Mouse (Mus musculus) CH12.LX (cell line): ENCODE results near the gene Ncam2. TPM values are rescaled to one million over a fixed set of nuclear protein-coding genes. Genes with fewer than 3 reads are reported as not detected.

Experiments used
- DNase-seq: peaks from one replicate; pipeline ENCODE4 v3.0.0-alpha.2; 2013; ENCODE audit errors: extremely low read depth
- H3K27ac ChIP-seq: 2 replicates; pipeline ENCODE4 v1.5.1; 2012; ENCODE audit warnings: low read depth, mild to moderate bottlenecking, control low read depth, moderate library complexity; ENCODE audit not compliant: insufficient read depth
- H3K27me3 ChIP-seq: replicated peaks from 2 replicates; pipeline ENCODE3; 2012; ENCODE audit warnings: inconsistent platforms
- H3K36me3 ChIP-seq, 2 experiments: replicated peaks in 1 of 2; 2 replicates each; pipeline versions ENCODE3 to v1.6.1; 2012; ENCODE audit warnings: inconsistent platforms in 1 of 2, low read length in 1 of 2, mild to moderate bottlenecking in 1 of 2, mixed read lengths in 1 of 2, moderate library complexity in 1 of 2; ENCODE audit not compliant: control insufficient read depth in 1 of 2, insufficient read depth in 1 of 2
- H3K4me1 ChIP-seq, 2 experiments: 2 replicates each; pipeline ENCODE4 v1.6.1; 2012; ENCODE audit warnings: inconsistent platforms in 1 of 2, moderate library complexity in 1 of 2; ENCODE audit not compliant: insufficient read depth in 2 of 2, control insufficient read depth in 1 of 2
- H3K4me2 ChIP-seq: 2 replicates; pipeline ENCODE4 v1.6.1; 2012; ENCODE audit warnings: low read depth, mild to moderate bottlenecking, control low read depth; ENCODE audit not compliant: poor library complexity, insufficient read depth, severe bottlenecking
- H3K4me3 ChIP-seq, 3 experiments: fragments of 150-350 bp in 1 of 3; sonication (generic) in 1 of 3; replicated peaks in 1 of 3; 2 replicates each; pipeline versions ENCODE3 to v1.5.1; 2011 to 2012; ENCODE audit warnings: low read depth in 2 of 3, low read length in 2 of 3, mild to moderate bottlenecking in 2 of 3, moderate library complexity in 2 of 3, control low read depth in 1 of 3, improper control_type of control experiment in 1 of 3, inconsistent platforms in 1 of 3, mixed read lengths in 1 of 3; ENCODE audit not compliant: poor library complexity in 1 of 3
- H3K79me2 ChIP-seq: replicated peaks from 2 replicates; pipeline ENCODE4 v1.6.1; 2012; ENCODE audit warnings: mild to moderate bottlenecking, moderate library complexity; ENCODE audit not compliant: control insufficient read depth, poor library complexity, insufficient read depth, severe bottlenecking; ENCODE audit errors: extremely low read depth
- H3K9ac ChIP-seq: 2 replicates; pipeline ENCODE4 v1.6.1; 2012; ENCODE audit warnings: low read depth, mild to moderate bottlenecking, control low read depth, moderate library complexity; ENCODE audit not compliant: insufficient read depth
- H3K9me3 ChIP-seq: replicated peaks from 2 replicates; pipeline ENCODE3; 2012; ENCODE audit warnings: low read length, inconsistent platforms, mixed read lengths
- CHD2 ChIP-seq: IDR thresholded peaks from 2 replicates; pipeline ENCODE4 v1.6.1; 2011; ENCODE audit warnings: low read length, improper control_type of control experiment
- ELF1 ChIP-seq: IDR thresholded peaks from 2 replicates; pipeline ENCODE4 v1.6.1; 2014; ENCODE audit warnings: low read depth, mild to moderate bottlenecking, inconsistent platforms, low read length, improper control_type of control experiment
- EP300 ChIP-seq: IDR thresholded peaks from 2 replicates; pipeline ENCODE4 v1.6.1; 2011; ENCODE audit warnings: low read length, improper control_type of control experiment
- GABPA ChIP-seq: IDR thresholded peaks from 2 replicates; pipeline ENCODE4 v1.6.1; 2012; ENCODE audit warnings: low read depth, low read length, improper control_type of control experiment, inconsistent platforms; ENCODE audit not compliant: insufficient replicate concordance
- HCFC1 ChIP-seq: IDR thresholded peaks from 2 replicates; pipeline ENCODE4 v1.6.1; 2012; ENCODE audit warnings: low read depth, mild to moderate bottlenecking, inconsistent platforms, low read length, improper control_type of control experiment
- IRF4 ChIP-seq: IDR thresholded peaks from 2 replicates; pipeline ENCODE4 v1.6.1; 2014; ENCODE audit warnings: low read depth, mild to moderate bottlenecking, inconsistent platforms, low read length, improper control_type of control experiment
- JUND ChIP-seq: conservative IDR thresholded peaks from 2 replicates; pipeline ENCODE4 v1.6.1; 2011; ENCODE audit warnings: low read depth, low read length, improper control_type of control experiment
- KAT2A ChIP-seq: IDR thresholded peaks from 2 replicates; pipeline ENCODE4 v1.6.1; 2012; ENCODE audit warnings: low read length, improper control_type of control experiment, inconsistent platforms; ENCODE audit not compliant: insufficient replicate concordance
- MAX ChIP-seq: IDR thresholded peaks from 2 replicates; pipeline ENCODE4 v1.6.1; 2011; ENCODE audit warnings: low read length, improper control_type of control experiment
- MXI1 ChIP-seq: IDR thresholded peaks from 2 replicates; pipeline ENCODE4 v1.6.1; 2011; ENCODE audit warnings: mild to moderate bottlenecking, low read depth, low read length, improper control_type of control experiment
- MYC ChIP-seq: IDR thresholded peaks from 2 replicates; pipeline ENCODE4 v1.6.1; 2011; ENCODE audit warnings: low read depth, mild to moderate bottlenecking, improper control_type of control experiment, low read length
- NELFE ChIP-seq: IDR thresholded peaks from 2 replicates; pipeline ENCODE4 v1.6.1; 2011; ENCODE audit warnings: low read depth, low read length, improper control_type of control experiment
- SIN3A ChIP-seq: IDR thresholded peaks from 2 replicates; pipeline ENCODE4 v1.6.1; 2012; ENCODE audit warnings: low read length, improper control_type of control experiment, inconsistent platforms
- UBTF ChIP-seq: IDR thresholded peaks from 2 replicates; pipeline ENCODE4 v1.6.1; 2012; ENCODE audit warnings: low read depth, mild to moderate bottlenecking, inconsistent platforms, low read length, improper control_type of control experiment, moderate library complexity
- USF1 ChIP-seq: IDR thresholded peaks from 2 replicates; pipeline ENCODE4 v1.6.1; 2014; ENCODE audit warnings: low read depth, mild to moderate bottlenecking, inconsistent platforms, low read length, improper control_type of control experiment
- ZKSCAN1 ChIP-seq: IDR thresholded peaks from 2 replicates; pipeline ENCODE4 v1.6.1; 2012; ENCODE audit warnings: low read depth, inconsistent platforms, low read length, improper control_type of control experiment, borderline replicate concordance
- dilution Hi-C: fragments of 300-500 bp; cut with MboI; formaldehyde crosslinking; loops from 2 replicates; pipeline ENCODE4 v1.14.3; 2020; ENCODE audit warnings: low sequenced_read_pairs; ENCODE audit not compliant: extremely low pct_unique_long_range_greater_than_20kb, extremely low pct_ligation_motif_present
- in situ Hi-C: fragments of 300-500 bp; cut with MboI; formaldehyde crosslinking; loops from 3 replicates; pipeline ENCODE4 v1.14.3; 2019; ENCODE audit warnings: low sequenced_read_pairs, low pct_ligation_motif_present, low pct_unique_long_range_greater_than_20kb, mixed read lengths
- polyA plus RNA-seq: library from polyadenylated mRNA; unstranded; fragments of >175 nt; gene quantifications from 2 replicates; pipeline ENCODE4 v1.2.1, GENCODE M21; 2012; ENCODE audit warnings: low read depth; ENCODE audit not compliant: insufficient read length
- total RNA-seq, 2 experiments: library from RNA; depleted of rRNA; stranded (reverse); fragments of 300-350 nt in 1 of 2; fragments of >200 nt in 1 of 2; gene quantifications; 2 replicates each; pipeline ENCODE4 v1.2.3; 2012 to 2014

Gene Ncam2
- total and polyA plus RNA-seq, 3 experiments: not detected

GRCm38 (mm10) chr16:81472925-81473324 lies 272.4 kb downstream of the Ncam2 start:
- H3K9ac ChIP-seq: no peak overlapping the region
- peaks cover 16% of the 10 kb centered on the region for H3K9me3 ChIP-seq
- TF ChIP-seq MXI1 (no peak), EP300 (no peak), USF1 (no peak), IRF4 (no peak), JUND (no peak), UBTF (no peak), ELF1 (no peak), SIN3A (no peak), HCFC1 (no peak)
- DNase-seq: no peak
- H3K4me3 ChIP-seq: no peak overlapping the region
- H3K4me2 ChIP-seq: no peak overlapping the region
- H3K79me2 ChIP-seq: no peaks in the 10 kb centered on the region
- dilution Hi-C loops: no loop called here
- no peaks in the 10 kb centered on the region for H3K36me3 ChIP-seq
- in situ Hi-C loops: no loop called here
- no peak overlapping the region for H3K27ac ChIP-seq
- H3K4me1 ChIP-seq: no peaks in the 10 kb centered on the region
- H3K27me3 ChIP-seq: no peaks in the 10 kb centered on the region

DNA sequence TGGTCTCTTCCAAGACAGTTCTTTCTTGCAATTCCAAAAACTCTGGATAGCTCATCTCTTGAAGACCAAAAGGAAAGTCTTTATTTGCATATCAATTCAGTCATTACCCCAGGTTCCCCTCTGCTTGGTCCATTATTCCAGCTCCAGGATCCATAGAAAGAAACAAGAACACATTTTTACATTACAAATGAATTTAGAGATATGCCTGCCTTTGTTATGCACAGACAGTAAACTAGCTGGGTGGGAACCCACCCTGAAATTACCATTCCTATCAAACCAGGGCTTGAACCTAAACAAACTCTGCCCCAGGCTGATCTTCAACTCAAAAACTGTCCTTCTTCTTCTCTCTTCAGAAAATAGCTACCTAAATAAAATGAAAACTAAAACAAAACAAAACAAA lies 280.6 kb downstream of the Ncam2 start:
- no peak overlapping the region for H3K4me2 ChIP-seq
- DNase-seq: no peak
- no peaks in the 10 kb centered on the region for H3K4me1 ChIP-seq
- H3K79me2 ChIP-seq: no peaks in the 10 kb centered on the region
- no peak overlapping the region for H3K27ac ChIP-seq
- no peak overlapping the region for H3K4me3 ChIP-seq
- in situ Hi-C loops (no loop called here), dilution Hi-C loops (no loop called here)
- H3K27me3 ChIP-seq: no peaks in the 10 kb centered on the region
- H3K9me3 ChIP-seq: peaks cover 22% of the 10 kb centered on the region
- TF ChIP-seq UBTF (no peak), NELFE (no peak), MYC (no peak), CHD2 (no peak), SIN3A (no peak), KAT2A (no peak), ZKSCAN1 (no peak), GABPA (no peak), EP300 (no peak), MXI1 (no peak), MAX (no peak)
- TF ChIP-seq, all 38 proteins: peak for 0
- Histone ChIP-seq H3K9ac (no peak overlapping the region), H3K36me3 (no peaks in the 10 kb centered on the region)
